Mouse (Mus musculus) bone marrow, adult 2 months (tissue): Measurements from ENCODE around the gene Cyp4f18. TPM values are rescaled to one million over a fixed set of nuclear protein-coding genes. Genes with fewer than 3 reads are reported as not detected.

Experiments used
- H3K27ac ChIP-seq: fragments of 200-500 bp; 2 replicates; pipeline ENCODE4 v1.5.1; 2012; ENCODE audit warnings: low read depth, mild to moderate bottlenecking, control low read depth, inconsistent platforms, low read length; ENCODE audit not compliant: control insufficient read depth, poor library complexity, insufficient read depth
- H3K4me1 ChIP-seq: fragments of 200-500 bp; 2 replicates; pipeline ENCODE4 v1.6.1; 2011; ENCODE audit warnings: low read length; ENCODE audit not compliant: control insufficient read depth, insufficient read depth
- H3K4me3 ChIP-seq: fragments of 200-500 bp; replicated peaks from 2 replicates; pipeline ENCODE3; 2011; ENCODE audit warnings: mild to moderate bottlenecking, low read depth, low read length, control low read depth; ENCODE audit not compliant: control insufficient read depth
- CTCF ChIP-seq: fragments of 200-500 bp; IDR thresholded peaks from 2 replicates; pipeline ENCODE4 v1.5.1; 2011; ENCODE audit warnings: low read length, control low read depth; ENCODE audit not compliant: control insufficient read depth, insufficient read depth
- POLR2A ChIP-seq: fragments of 200-500 bp; IDR thresholded peaks from 2 replicates; pipeline ENCODE4 v1.6.1; 2011; ENCODE audit warnings: low read depth, mild to moderate bottlenecking, control low read depth, low read length, borderline replicate concordance; ENCODE audit not compliant: control insufficient read depth
- WGBS: fragments of 180-500 bp; shearing (Covaris S2); methylation state at CpG from one replicate; pipeline ENCODE4 v1.1.7; 2018; 5-methylcytosine and 5-hydroxymethylcytosine counted together
- polyA plus RNA-seq: library from polyadenylated mRNA; stranded (reverse); fragments of >200 nt; gene quantifications from 2 replicates; pipeline ENCODE4 v1.2.4, GENCODE M21; 2011; ENCODE audit warnings: low replicate concordance; ENCODE audit not compliant: missing spikeins, insufficient read depth, insufficient read length

The Cyp4f18 gene
- polyA plus RNA-seq, 1 experiment = 160 TPM

- Histone ChIP-seq H3K4me1 (peaks cover 1% of the 10 kb centered on the region; the same call in 1 of the 2 replicates), H3K4me3 (no peak overlapping the region), H3K27ac (no peak overlapping the region)
- TF ChIP-seq POLR2A (no peak), CTCF (no peak)
- WGBS = 67% methylated on average over 4 of the region's 4 CpGs
These were observed 24.8 kb downstream of the Cyp4f18 start for GRCm38 (mm10) chr8:71984601-71985000.

GRCm38 (mm10) chr8:71981456-71981855 is 28.0 kb downstream of the Cyp4f18 start:
- WGBS = 45% methylated on average over 4 of the region's 4 CpGs
- no peak overlapping the region for H3K4me3 ChIP-seq
- H3K4me1 ChIP-seq = peaks cover 1% of the 10 kb centered on the region; the same call in 1 of the 2 replicates
- TF ChIP-seq CTCF (no peak), POLR2A (no peak)
- no peak overlapping the region for H3K27ac ChIP-seq

- H3K27ac ChIP-seq = no peak overlapping the region
- no peak overlapping the region for H3K4me3 ChIP-seq
- TF ChIP-seq CTCF (no peak), POLR2A (no peak)
- 9% methylated on average over 2 of the region's 2 CpGs for WGBS
- peaks cover 1% of the 10 kb centered on the region; the same call in 1 of the 2 replicates for H3K4me1 ChIP-seq
These were observed 28.4 kb downstream of the Cyp4f18 start for GRCm38 (mm10) chr8:71981032-71981431.

- Histone ChIP-seq H3K4me1 (no peaks in the 10 kb centered on the region), H3K27ac (no peak overlapping the region), H3K4me3 (no peak overlapping the region)
- 70% methylated on average over 3 of the region's 3 CpGs for WGBS
- TF ChIP-seq POLR2A (no peak), CTCF (no peak)
These were observed 35.2 kb downstream of the Cyp4f18 start for GRCm38 (mm10) chr8:71974211-71974610.

- no peak overlapping the region for H3K27ac ChIP-seq
- no peaks in the 10 kb centered on the region for H3K4me1 ChIP-seq
- no peak overlapping the region for H3K4me3 ChIP-seq
- TF ChIP-seq CTCF (no peak), POLR2A (no peak)
- 79% methylated on average over 1 of the region's 1 CpGs for WGBS
These were observed 37.5 kb downstream of the Cyp4f18 start for GRCm38 (mm10) chr8:71971945-71972344.

- TF ChIP-seq POLR2A (no peak), CTCF (no peak)
- Histone ChIP-seq H3K27ac (no peak overlapping the region), H3K4me1 (no peaks in the 10 kb centered on the region), H3K4me3 (no peak overlapping the region)
- 93% methylated on average over 6 of the region's 6 CpGs for WGBS
These were observed 40.8 kb downstream of the Cyp4f18 start for GRCm38 (mm10) chr8:71968636-71969035.

- H3K4me1 ChIP-seq = no peaks in the 10 kb centered on the region
- no peak overlapping the region for H3K27ac ChIP-seq
- TF ChIP-seq CTCF (no peak), POLR2A (no peak)
- WGBS = 92% methylated on average over 6 of the region's 6 CpGs
- no peak overlapping the region for H3K4me3 ChIP-seq
These were observed 41.3 kb downstream of the Cyp4f18 start for GRCm38 (mm10) chr8:71968100-71968499.

GRCm38 (mm10) chr8:71967261-71967660 is 42.2 kb downstream of the Cyp4f18 start:
- Histone ChIP-seq H3K27ac (no peak overlapping the region), H3K4me3 (no peak overlapping the region), H3K4me1 (no peaks in the 10 kb centered on the region)
- no peak for TF ChIP-seq CTCF
- 90% methylated on average over 5 of the region's 5 CpGs for WGBS

GRCm38 (mm10) chr8:71966411-71966810 is 43.0 kb downstream of the Cyp4f18 start:
- Histone ChIP-seq H3K4me3 (no peak overlapping the region), H3K4me1 (no peaks in the 10 kb centered on the region), H3K27ac (no peak overlapping the region)
- TF ChIP-seq CTCF (no peak), POLR2A (no peak)
